Mouse (Mus musculus): ENCODE measurements around the gene Ano4.

- no peak for TF ChIP-seq CTCF (IDR thresholded peaks at IDR 0.05; ENCODE audit: control insufficient read depth, insufficient read depth, insufficient read length)
- TF ChIP-seq USF1 (IDR thresholded peaks at IDR 0.05; ENCODE audit: low read depth) = no peak
- no peak for TF ChIP-seq MAX (IDR thresholded peaks at IDR 0.05)
- no peak for TF ChIP-seq MYOG (IDR thresholded peaks at IDR 0.05; ENCODE audit: control insufficient read depth, extremely low read depth, insufficient read length)
- no peak for TF ChIP-seq MYOD1 (IDR thresholded peaks at IDR 0.05; ENCODE audit: control insufficient read depth, insufficient read length, low read depth)
These were observed 6.9 kb upstream of the Ano4 start for GRCm38 (mm10) chr10:89351416-89351815.
